In the genomic region with DNA sequence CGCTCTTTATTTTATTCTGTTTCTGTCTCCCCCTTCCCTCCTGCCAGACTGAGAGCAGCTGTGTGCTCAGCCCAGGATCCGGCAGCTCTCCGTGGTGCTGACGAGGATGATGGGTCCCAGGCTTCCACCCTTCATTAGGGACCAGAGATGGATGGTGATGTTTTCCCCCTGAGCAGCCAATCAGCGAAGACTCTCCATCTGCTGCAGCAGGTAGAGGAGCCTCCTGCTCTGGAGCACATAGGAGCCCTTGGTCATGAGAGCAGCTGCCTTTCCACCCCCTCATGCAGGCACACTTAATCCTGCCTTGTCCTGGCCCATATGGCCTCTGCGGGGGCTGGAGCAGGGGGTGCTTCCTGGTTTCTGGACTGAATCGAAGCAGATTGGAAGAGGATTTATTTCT, we compare ENCODE assay signal across 8 mouse cellular contexts.
DNase-seq lines count a peak whose midpoint lies in the region; ATAC-seq and TF ChIP-seq lines count a peak whose summit lies in the region.

No protein-coding gene starts in this region.

- 0 out of 2 replicates have a peak overlapping the region, but pooled peaks have one; percentile 9 for H3K27ac ChIP-seq in cerebellum, adult 2 months (ENCODE audit: insufficient read depth, low read length)
- H3K27ac ChIP-seq in forebrain, embryonic 15.5 days (replicated peaks) = peak overlapping the region; percentile 63

- peak overlapping the region; percentile 32 for H3K4me2 ChIP-seq in forebrain, embryonic 15.5 days (replicated peaks)

- intact Hi-C loops in left cerebral cortex, postnatal 36 days (cut with DNase I) = no loop called here

- no peak for TF ChIP-seq CTCF in cerebellum, adult 2 months (IDR thresholded peaks at IDR 0.05; ENCODE audit: borderline replicate concordance, insufficient read depth, low read depth, low read length)

- no peaks in the 10 kb centered on the region for H3K27me3 ChIP-seq in cerebellum, adult 2 months (ENCODE audit: control insufficient read depth, insufficient read depth, low read length)
- H3K27me3 ChIP-seq in forebrain, embryonic 15.5 days = no peaks in the 10 kb centered on the region

- no peaks in the 10 kb centered on the region for H3K9me3 ChIP-seq in forebrain, embryonic 15.5 days

- 6% methylated on average over 7 of the region's 7 CpGs for WGBS in cerebellum, adult 2 months
- 10% methylated on average over 7 of the region's 7 CpGs for WGBS in forebrain, embryonic 15.5 days

- TF ChIP-seq POLR2A in cerebellum, adult 2 months (IDR thresholded peaks at IDR 0.05; ENCODE audit: borderline replicate concordance, insufficient read depth, low read length) = no peak

- H3K4me1 ChIP-seq in cerebellum, adult 2 months (ENCODE audit: control insufficient read depth, insufficient read depth, low read length) = peaks cover 4% of the 10 kb centered on the region; the same call in 1 of the 2 replicates
- H3K4me1 ChIP-seq in forebrain, embryonic 15.5 days = peaks cover 19% of the 10 kb centered on the region

- DNase-seq in ovary, postnatal 14 days (ENCODE audit: low spot score) = peak; percentile 12
- no peak for DNase-seq in ovary, adult 18-20 months (ENCODE audit: low spot score)
- DNase-seq in cerebellum, adult 2 months = peak; percentile 53 to 59
- peak; percentile 10 to 13 for DNase-seq in left cerebral cortex, postnatal 36 days (ENCODE audit: low spot score in 2 of 2)
- DNase-seq in right cerebral cortex, postnatal 25 days = peak; percentile 14
- no peak for DNase-seq in urinary bladder, adult 18-20 months (ENCODE audit: low spot score in 2 of 2)
- no peak for DNase-seq in spleen, postnatal 10 days (ENCODE audit: low spot score in 2 of 2)

- ATAC-seq in forebrain, embryonic 15.5 days (replicated peaks) = peak; percentile 84

- H3K4me3 ChIP-seq in cerebellum, adult 2 months (replicated peaks; ENCODE audit: insufficient read depth, low read depth, low read length) = no peak overlapping the region
- peak overlapping the region; percentile 14 for H3K4me3 ChIP-seq in forebrain, embryonic 15.5 days

- H3K9ac ChIP-seq in forebrain, embryonic 15.5 days (replicated peaks) = 0 out of 2 replicates have a peak overlapping the region, but pooled peaks have one; percentile 15

- H3K36me3 ChIP-seq in forebrain, embryonic 15.5 days = no peaks in the 10 kb centered on the region

Comparison
In these comparisons a context has a peak if more than half of its experiments do, and no peak if none do; other contexts are left out.
1. DNase-seq: peak in ovary, postnatal 14 days (single experiment), cerebellum, adult 2 months (2 of 2), left cerebral cortex, postnatal 36 days (2 of 2) and right cerebral cortex, postnatal 25 days (single experiment); none in ovary, adult 18-20 months (single experiment), urinary bladder, adult 18-20 months (0 of 2) and spleen, postnatal 10 days (0 of 2).